Mouse (Mus musculus): ENCODE data around the gene B3gnt9.

B3gnt9 gene

GRCm38 (mm10) chr8:105270101-105270915 lies 15.4 kb upstream of the B3gnt9 start:
- POLR2A ChIA-PET = interaction anchor here in 3 of 4 experiments (0.7 to 3.8 kb wide), 19 partner anchors 9 to 605 kb away, joined by 3 to 35 read pairs (median 4); partner anchors contain the start of genes 4931428F04Rik (in 3 of the 3), B3gnt9 (in 2 of the 3), Exoc3l (in 2 of the 3) and Cbfb (in 1 of the 3)
- CTCF ChIA-PET = interaction anchor here (0.6 to 1.5 kb wide), 9 partner anchors 10 to 667 kb away, joined by 3 to 5 read pairs (median 5); no protein-coding TSS in a partner anchor

GRCm38 (mm10) chr8:105269461-105269947 lies 14.6 kb upstream of the B3gnt9 start, which contains the start of gene Hsf4:
Gene Hsf4, plus strand, starts transcription at chr8:105269801.
- CTCF ChIA-PET = interaction anchor here (0.9 to 2.3 kb wide), 8 partner anchors 10 to 150 kb away, joined by 3 to 18 read pairs (median 5); no protein-coding TSS in a partner anchor
- POLR2A ChIA-PET = interaction anchor here in 3 of 4 experiments (0.9 to 3.8 kb wide), 13 partner anchors 10 to 134 kb away, joined by 3 to 35 read pairs (median 6); partner anchors contain the start of genes 4931428F04Rik (in 2 of the 3), B3gnt9 (in 2 of the 3), Cbfb (in 1 of the 3) and D230025D16Rik (in 1 of the 3)

GRCm38 (mm10) chr8:105269075-105269458 lies 14.1 kb upstream of the B3gnt9 start:
- ChIA-PET CTCF (interaction anchor here (0.5 to 2.6 kb wide), 17 partner anchors 9 to 150 kb away, joined by 3 to 18 read pairs (median 6); partner anchors contain the start of gene B3gnt9 (in 1 of the 4)), POLR2A (interaction anchor here (0.6 to 3.8 kb wide), 27 partner anchors 8 to 134 kb away, joined by 3 to 35 read pairs (median 7); partner anchors contain the start of genes 4931428F04Rik (in 3 of the 4), B3gnt9 (in 2 of the 4), E2f4 (in 2 of the 4) and D230025D16Rik (in 1 of the 4))

- CTCF ChIA-PET = interaction anchor here (0.5 to 2.6 kb wide), 20 partner anchors 9 to 666 kb away, joined by 3 to 18 read pairs (median 6); partner anchors contain the start of gene B3gnt9 (in 1 of the 4)
- POLR2A ChIA-PET = interaction anchor here (0.6 to 3.8 kb wide), 28 partner anchors 8 to 133 kb away, joined by 3 to 35 read pairs (median 8); partner anchors contain the start of genes 4931428F04Rik (in 2 of the 4), E2f4 (in 2 of the 4), B3gnt9 (in 1 of the 4) and D230025D16Rik (in 1 of the 4)
Observed at GRCm38 (mm10) chr8:105268342-105269074, 13.6 kb upstream of the B3gnt9 start.

- POLR2A ChIA-PET = interaction anchor here in 1 of 4 experiments (1.1 to 1.7 kb wide), 2 partner anchors 10 to 18 kb away, joined by 3 to 6 read pairs; partner anchors contain the start of gene Nol3
Observed at GRCm38 (mm10) chr8:105266775-105267174, 11.8 kb upstream of the B3gnt9 start.

GRCm38 (mm10) chr8:105265128-105265527 lies 10.2 kb upstream of the B3gnt9 start:
- ChIA-PET CTCF (interaction anchor here (0.5 to 2.9 kb wide), 15 partner anchors 10 to 348 kb away, joined by 3 to 14 read pairs (median 3); partner anchors contain the start of genes B3gnt9 (in 2 of the 4) and Tppp3 (in 1 of the 4)), POLR2A (interaction anchor here (0.5 to 2.2 kb wide), 14 partner anchors 9 to 334 kb away, joined by 3 to 6 read pairs (median 4); partner anchors contain the start of genes B3gnt9 (in 3 of the 4), D230025D16Rik (in 1 of the 4), Exoc3l (in 1 of the 4) and Nol3 (in 1 of the 4))

More at GRCm38 (mm10) chr8:105266775-105267174, 11.8 kb upstream of the B3gnt9 start:
- CTCF ChIA-PET = interaction anchor here (0.6 to 2.9 kb wide), 7 partner anchors 12 to 664 kb away, joined by 3 to 14 read pairs (median 6); partner anchors contain the start of genes B3gnt9 (in 1 of the 4) and Exoc3l (in 1 of the 4)

GRCm38 (mm10) chr8:105264024-105264982 lies 9.3 kb upstream of the B3gnt9 start, which contains the start of the genes Tradd and Fbxl8:
Gene Tradd, minus strand, starts transcription at chr8:105264609.
Gene Fbxl8, plus strand, starts transcription at chr8:105264648.
- ChIA-PET CTCF (interaction anchor here (0.6 to 2.9 kb wide), 13 partner anchors 9 to 207 kb away, joined by 3 to 14 read pairs (median 3); partner anchors contain the start of genes B3gnt9 (in 2 of the 4) and Tppp3 (in 1 of the 4)), POLR2A (interaction anchor here (0.5 to 2.2 kb wide), 12 partner anchors 9 to 207 kb away, joined by 3 to 6 read pairs (median 4); partner anchors contain the start of genes B3gnt9 (in 3 of the 4), D230025D16Rik (in 1 of the 4), Exoc3l (in 1 of the 4) and Fhod1 (in 1 of the 4))

GRCm38 (mm10) chr8:105263244-105263912 lies 8.4 kb upstream of the B3gnt9 start:
- POLR2A ChIA-PET = interaction anchor here in 2 of 4 experiments (0.6 to 1.7 kb wide), 7 partner anchors 9 to 92 kb away, joined by 3 to 7 read pairs (median 3); partner anchors contain the start of genes B3gnt9 (in 1 of the 2) and E2f4 (in 1 of the 2)

GRCm38 (mm10) chr8:105261326-105261980 lies 6.5 kb upstream of the B3gnt9 start:
- ChIA-PET CTCF (interaction anchor here in 3 of 4 experiments (0.5 to 3.9 kb wide), 20 partner anchors 12 to 880 kb away, joined by 3 to 40 read pairs (median 4); partner anchors contain the start of genes 4931428F04Rik (in 1 of the 3) and D230025D16Rik (in 1 of the 3)), POLR2A (interaction anchor here in 3 of 4 experiments (0.5 to 14.1 kb wide), 9 partner anchors 14 to 40 kb away, joined by 3 to 255 read pairs (median 3); partner anchors contain the start of genes 4931428F04Rik (in 1 of the 3) and D230025D16Rik (in 1 of the 3))

More at GRCm38 (mm10) chr8:105263244-105263912, 8.4 kb upstream of the B3gnt9 start:
- CTCF ChIA-PET = interaction anchor here in 1 of 4 experiments (0.9 kb wide), 1 partner anchor 8 kb away, joined by 3 read pairs; no protein-coding TSS in a partner anchor

GRCm38 (mm10) chr8:105260371-105261099 lies 5.6 kb upstream of the B3gnt9 start:
- CTCF ChIA-PET = interaction anchor here (0.6 to 3.9 kb wide), 92 partner anchors 8 to 658 kb away, joined by 3 to 40 read pairs (median 4); partner anchors contain the start of genes 4931428F04Rik (in 4 of the 4), E2f4 (in 2 of the 4), Hsf4 (in 2 of the 4) and Cbfb (in 1 of the 4)

GRCm38 (mm10) chr8:105259721-105260320 lies 4.9 kb upstream of the B3gnt9 start:
- ChIA-PET POLR2A (interaction anchor here in 3 of 4 experiments (0.5 to 14.1 kb wide), 28 partner anchors 8 to 658 kb away, joined by 3 to 255 read pairs (median 4); partner anchors contain the start of genes D230025D16Rik (in 2 of the 3), 4931428F04Rik (in 1 of the 3), E2f4 (in 1 of the 3) and Nol3 (in 1 of the 3)), CTCF (interaction anchor here (0.5 to 3.9 kb wide), 93 partner anchors 9 to 657 kb away, joined by 3 to 40 read pairs (median 4); partner anchors contain the start of genes 4931428F04Rik (in 4 of the 4), E2f4 (in 2 of the 4), Hsf4 (in 2 of the 4) and Cbfb (in 1 of the 4))

More at GRCm38 (mm10) chr8:105260371-105261099, 5.6 kb upstream of the B3gnt9 start:
- POLR2A ChIA-PET = interaction anchor here in 3 of 4 experiments (0.5 to 14.1 kb wide), 23 partner anchors 8 to 659 kb away, joined by 3 to 255 read pairs (median 4); partner anchors contain the start of genes 4931428F04Rik (in 1 of the 3), D230025D16Rik (in 1 of the 3), E2f4 (in 1 of the 3) and Nol3 (in 1 of the 3)
